Mouse (Mus musculus) heart, postnatal 0 days (tissue): ENCODE data around the gene Tor3a. TPM values are rescaled to one million over a fixed set of nuclear protein-coding genes. Genes with fewer than 3 reads are reported as not detected.
"Not testable (repeated sequence)": the region's sequence is repeated elsewhere in the genome, so short reads cannot be mapped to it uniquely, and the experiment has no call there.

ENCODE experiments used
- ATAC-seq: fragments of 200-750 bp; cut with Nextera tagmentation; 2 replicates; pipeline ENCODE4 v1.8.0; 2017; ENCODE audit warnings: low read depth, moderate number of reproducible peaks, moderate library complexity; ENCODE audit not compliant: insufficient read depth
- DNase-seq: peaks from one replicate; pipeline ENCODE4 v3.0.0-alpha.2; 2016; ENCODE audit warnings: low spot score
- H3K27ac ChIP-seq: fragments of 300-500 bp; sonication (generic); 2 replicates; pipeline ENCODE4 v1.5.1; 2014; ENCODE audit warnings: low read depth, mild to moderate bottlenecking
- H3K27me3 ChIP-seq: fragments of 300-500 bp; sonication (generic); 2 replicates; pipeline ENCODE4 v1.6.1; 2014; ENCODE audit warnings: low read length, mixed read lengths; ENCODE audit not compliant: control insufficient read depth, insufficient read depth
- H3K36me3 ChIP-seq: fragments of 300-500 bp; sonication (generic); replicated peaks from 2 replicates; pipeline ENCODE4 v1.6.1; 2014; ENCODE audit warnings: low read length, mixed read lengths; ENCODE audit not compliant: control insufficient read depth, insufficient read depth
- H3K4me1 ChIP-seq: fragments of 300-500 bp; sonication (generic); 2 replicates; pipeline ENCODE4 v1.6.1; 2014; ENCODE audit warnings: antibody characterized with exemption; ENCODE audit not compliant: control insufficient read depth, insufficient read depth
- H3K4me2 ChIP-seq: fragments of 300-500 bp; sonication (generic); 2 replicates; pipeline ENCODE4 v1.6.1; 2014; ENCODE audit warnings: low read depth, mild to moderate bottlenecking, low read length, moderate library complexity
- H3K4me3 ChIP-seq: fragments of 300-500 bp; sonication (generic); 2 replicates; pipeline ENCODE4 v1.5.1; 2014; ENCODE audit warnings: low read depth, low read length
- H3K9ac ChIP-seq: fragments of 300-500 bp; sonication (generic); replicated peaks from 2 replicates; pipeline ENCODE4 v1.6.1; 2014; ENCODE audit warnings: low read depth, low read length, mixed read lengths
- H3K9me3 ChIP-seq: fragments of 300-500 bp; sonication (generic); replicated peaks from 2 replicates; pipeline ENCODE4 v1.6.1; 2016; ENCODE audit warnings: low read length; ENCODE audit not compliant: control insufficient read depth
- CTCF ChIP-seq: IDR thresholded peaks from 2 replicates; pipeline ENCODE4 v1.5.1; 2016; ENCODE audit warnings: antibody characterized with exemption, control low read depth, low read depth
- EP300 ChIP-seq: IDR thresholded peaks from 2 replicates; pipeline ENCODE4 v1.6.1; 2016; ENCODE audit warnings: antibody characterized with exemption, low read depth
- WGBS: fragments of 180-500 bp; shearing (Covaris S2); extraction: QIAGEN DNeasy Blood & Tissue Kit; methylation state at CpG from one replicate; pipeline ENCODE4 v1.1.7; 2014; 5-methylcytosine and 5-hydroxymethylcytosine counted together
- polyA plus RNA-seq: library from polyadenylated mRNA; unstranded; fragments of >200 nt; fragmentation: Nextera tagmentation; extraction: Ambion mirVana; gene quantifications from 2 replicates; pipeline ENCODE4 v1.2.1, GENCODE M21; 2015
- total RNA-seq: library from RNA; depleted of rRNA; stranded (reverse); fragments of >200 nt; gene quantifications from 2 replicates; pipeline ENCODE4 v1.2.3, GENCODE M21; 2014; ENCODE audit warnings: low replicate concordance

The Tor3a gene
- total and polyA plus RNA-seq, 2 experiments from 2014 or later: 7.1 to 59.8 TPM

GRCm38 (mm10) chr1:156668602-156669001, 5.6 kb downstream of the Tor3a start:
- Histone ChIP-seq H3K9ac (no peak overlapping the region), H3K4me2 (no peak overlapping the region), H3K36me3 (no peaks in the 10 kb centered on the region), H3K27ac (no peak overlapping the region), H3K4me3 (no peak overlapping the region), H3K27me3 (no peaks in the 10 kb centered on the region), H3K4me1 (peaks cover 21% of the 10 kb centered on the region; the same call in 1 of the 2 replicates), H3K9me3 (no peaks in the 10 kb centered on the region)
- WGBS: 46% methylated on average over 5 of the region's 5 CpGs
- ATAC-seq: no peak
- no peak for DNase-seq
- TF ChIP-seq CTCF: no peak
- no peak for TF ChIP-seq EP300

DNA sequence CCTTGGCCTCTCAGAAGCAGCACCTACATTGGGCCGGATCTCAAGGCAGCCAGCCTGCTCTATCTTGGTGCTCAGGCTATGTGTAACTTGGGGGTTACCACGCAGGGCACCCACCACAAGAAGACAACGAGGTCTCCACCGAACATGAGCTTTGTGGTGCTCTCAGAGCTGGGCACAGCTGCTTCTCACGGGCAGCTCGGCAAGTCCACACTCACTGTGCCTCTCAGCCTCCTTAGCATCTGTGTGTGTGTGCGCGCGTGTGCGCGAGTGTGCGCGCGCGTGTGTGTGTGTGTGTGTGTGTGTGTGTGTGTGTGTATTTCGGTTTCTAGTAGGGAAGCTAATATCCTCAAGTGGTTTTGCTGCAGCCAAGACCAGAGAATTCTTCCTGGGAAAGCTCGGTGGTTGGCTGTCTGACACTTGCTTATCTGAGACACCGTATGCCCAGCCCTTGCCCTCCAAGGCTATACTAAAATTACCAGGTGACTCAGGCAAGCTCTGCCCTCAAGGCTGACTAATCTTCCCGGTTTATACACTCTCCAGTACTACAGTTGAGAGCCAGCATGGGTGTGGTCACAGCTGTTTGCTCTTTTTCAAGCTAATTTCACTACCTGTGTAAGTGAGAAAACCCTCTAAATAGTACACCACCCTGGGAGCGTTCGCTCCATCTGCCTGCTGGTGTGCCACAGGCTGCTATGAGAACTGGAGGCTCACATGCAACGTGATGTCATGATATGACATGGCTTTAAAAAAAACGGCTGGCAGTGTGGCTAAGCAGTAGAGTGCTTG, 6.8 kb downstream of the Tor3a start:
- peak overlapping the region; percentile 46 for H3K4me2 ChIP-seq
- H3K4me3 ChIP-seq: no peak overlapping the region
- TF ChIP-seq EP300: no peak
- no peak for TF ChIP-seq CTCF
- peaks cover 21% of the 10 kb centered on the region; the same call in 1 of the 2 replicates for H3K4me1 ChIP-seq
- WGBS: 47% methylated on average over 23 of the region's 23 CpGs
- H3K9ac ChIP-seq: no peak overlapping the region; the same call in 1 of the 2 replicates
- ATAC-seq (peak; percentile 93), DNase-seq (peak; percentile 83)
- no peaks in the 10 kb centered on the region for H3K36me3 ChIP-seq
- no peaks in the 10 kb centered on the region for H3K9me3 ChIP-seq
- peak overlapping the region; percentile 76 for H3K27ac ChIP-seq
- no peaks in the 10 kb centered on the region for H3K27me3 ChIP-seq

- no peak overlapping the region for H3K4me3 ChIP-seq
- peaks cover 21% of the 10 kb centered on the region; the same call in 1 of the 2 replicates for H3K4me1 ChIP-seq
- no peak overlapping the region for H3K9ac ChIP-seq
- DNase-seq (no peak), ATAC-seq (no peak)
- no peaks in the 10 kb centered on the region for H3K27me3 ChIP-seq
- 87% methylated on average over 8 of the region's 8 CpGs for WGBS
- no peak overlapping the region for H3K27ac ChIP-seq
- peaks cover 6% of the 10 kb centered on the region; the same call in 1 of the 2 replicates for H3K36me3 ChIP-seq
- H3K9me3 ChIP-seq: no peaks in the 10 kb centered on the region
- no peak overlapping the region for H3K4me2 ChIP-seq
- TF ChIP-seq CTCF (no peak), EP300 (no peak)
Measured at GRCm38 (mm10) chr1:156665777-156666176, 8.4 kb downstream of the Tor3a start.

DNA sequence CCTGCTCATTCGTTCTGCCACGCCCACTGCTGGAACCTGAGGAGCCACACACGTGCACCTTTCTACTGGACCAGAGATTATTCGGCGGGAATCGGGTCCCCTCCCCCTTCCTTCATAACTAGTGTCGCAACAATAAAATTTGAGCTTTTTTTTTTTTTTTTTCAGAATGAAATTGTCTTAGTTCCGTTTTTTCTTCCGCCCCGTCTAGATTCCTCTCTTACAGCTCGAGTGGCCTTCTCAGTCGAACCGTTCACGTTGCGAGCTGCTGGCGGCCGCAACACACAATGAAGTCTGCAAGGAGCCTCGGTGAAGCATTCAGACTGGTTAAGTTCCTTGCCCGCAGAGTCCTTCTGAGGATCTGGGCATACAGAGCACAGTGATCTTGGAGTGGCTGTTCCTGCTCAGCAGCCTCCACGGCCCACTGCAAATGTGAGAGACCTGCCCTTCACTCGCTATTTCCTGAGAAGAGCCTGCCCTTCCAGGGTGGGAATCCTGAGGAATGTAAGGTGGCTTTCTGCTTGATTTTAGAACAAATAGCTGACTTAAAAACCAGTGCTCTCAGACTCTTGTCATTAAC, 13.4 kb downstream of the Tor3a start:
- 76% methylated on average over 19 of the region's 21 CpGs for WGBS
- not testable (repeated sequence) for ATAC-seq, H3K9me3 ChIP-seq, H3K4me3 ChIP-seq, H3K9ac ChIP-seq, H3K4me1 ChIP-seq, DNase-seq, H3K27me3 ChIP-seq, H3K4me2 ChIP-seq, H3K27ac ChIP-seq
- peaks cover 19% of the 10 kb centered on the region; the same call in 1 of the 2 replicates for H3K36me3 ChIP-seq

DNA sequence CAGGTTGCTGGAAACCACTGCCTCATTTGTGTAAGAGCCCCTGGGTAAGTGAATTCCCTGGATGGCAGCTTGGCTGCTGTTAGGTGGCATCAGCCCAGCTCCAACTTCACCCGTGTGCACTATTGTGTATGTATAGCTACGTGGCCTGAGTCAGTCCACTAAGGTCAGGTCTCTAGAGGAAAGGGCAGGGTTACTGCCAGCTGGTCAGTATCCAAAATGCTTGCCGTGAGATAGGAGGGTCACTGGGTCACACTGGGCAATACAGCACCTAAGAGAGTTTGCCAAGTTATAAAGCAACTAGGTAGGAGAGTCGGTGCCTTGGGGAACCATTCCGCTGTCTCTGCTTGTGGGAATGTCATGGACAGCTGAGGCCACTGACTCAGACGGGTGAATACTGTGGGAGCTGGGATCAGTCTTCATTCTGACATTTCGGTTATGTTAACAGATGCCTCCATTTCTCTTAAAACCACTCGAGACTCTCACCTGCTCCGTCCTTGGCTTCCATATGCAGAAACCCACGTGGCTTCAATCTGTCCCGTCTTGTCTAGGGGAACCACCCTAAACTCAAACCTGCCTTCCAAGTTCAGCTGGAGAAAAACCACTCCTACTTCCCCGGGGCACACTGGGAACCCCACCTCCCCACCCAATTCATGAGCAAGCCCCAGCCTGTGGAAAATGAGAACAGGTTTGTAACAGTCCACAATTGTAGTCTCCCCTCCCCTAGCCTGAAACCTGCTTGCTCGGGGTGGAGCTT, 14.1 kb downstream of the Tor3a start:
- no peak for ATAC-seq
- H3K27ac ChIP-seq: no peak overlapping the region
- 69% methylated on average over 13 of the region's 13 CpGs for WGBS

More for the DNA sequence above, 14.1 kb downstream of the Tor3a start:
- peaks cover 20% of the 10 kb centered on the region; the same call in 1 of the 2 replicates for H3K36me3 ChIP-seq
- H3K4me1 ChIP-seq: no peaks in the 10 kb centered on the region
- no peak overlapping the region for H3K9ac ChIP-seq
- DNase-seq: no peak
- H3K9me3 ChIP-seq: no peaks in the 10 kb centered on the region
- no peaks in the 10 kb centered on the region for H3K27me3 ChIP-seq
- H3K4me2 ChIP-seq: no peak overlapping the region
- TF ChIP-seq EP300: no peak
- TF ChIP-seq CTCF: no peak
- H3K4me3 ChIP-seq: no peak overlapping the region
